17 mouse cellular contexts compared by ENCODE assay signal in the genomic region with DNA sequence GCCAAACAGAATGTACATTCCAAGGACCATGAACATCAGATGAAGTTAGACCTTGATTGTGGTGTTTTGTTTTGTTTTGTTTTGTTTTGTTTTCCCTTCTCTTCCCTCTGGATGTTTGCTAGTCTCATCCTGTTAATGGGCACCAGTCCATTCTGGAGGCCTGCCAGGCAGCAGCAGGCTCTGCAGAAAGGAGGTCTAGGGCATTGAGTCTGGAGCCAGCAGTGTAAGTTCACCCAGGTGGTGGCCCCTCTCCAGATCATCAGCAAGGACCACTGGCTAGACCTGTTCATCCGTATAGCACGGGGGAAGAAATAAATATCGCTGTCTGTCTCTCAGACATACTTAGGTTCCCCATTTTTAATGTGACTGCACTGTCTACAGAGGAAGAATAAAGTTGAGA. TPM values are rescaled to one million over a fixed set of nuclear protein-coding genes. Genes with fewer than 3 reads are reported as not detected.
DNase-seq lines count a peak whose midpoint lies in the region.
"Had no signal": no experiment of that assay in that cellular context is flagged by ENCODE, and none has a peak within 500 bp of the region (broad histone marks: within the 10 kb centered on the region; RNA-seq: fewer than 3 reads in every experiment).

No protein-coding gene starts in this region.

- no peak overlapping the region for H3K4me3 ChIP-seq in forebrain, embryonic 10.5 days
- H3K4me3 ChIP-seq: heart, embryonic 13.5 days; limb, embryonic 10.5 days; liver, embryonic 13.5 days; midbrain, embryonic 13.5 days had no signal

- H3K9me3 ChIP-seq in forebrain, embryonic 10.5 days: no peaks in the 10 kb centered on the region
- H3K9me3 ChIP-seq: heart, embryonic 13.5 days; limb, embryonic 10.5 days; liver, embryonic 13.5 days; midbrain, embryonic 13.5 days had no signal

- DNase-seq in adrenal gland, postnatal 10 days: peak; percentile 48
- DNase-seq in adrenal gland, adult 18-20 months (ENCODE audit: low spot score in 2 of 2): no peak
- peak; percentile 10 to 12 for DNase-seq in heart, postnatal 10 days
- no peak for DNase-seq in heart, adult 11 months
- DNase-seq in left cerebral cortex, postnatal 4 days: peak; percentile 94
- DNase-seq in left cerebral cortex, adult 9 months (ENCODE audit: low spot score in 2 of 2): no peak
- DNase-seq in cerebellum, adult 8-10 months: peak; percentile 9
- DNase-seq in forebrain, embryonic 10.5 days (ENCODE audit: extremely low spot score, low spot score): no peak
- DNase-seq: liver, embryonic 13.5 days; thymus, postnatal 36 days had no signal

- WGBS in forebrain, embryonic 10.5 days: 94% methylated on average over 3 of the region's 3 CpGs

- H3K27ac ChIP-seq in forebrain, embryonic 10.5 days: no peak overlapping the region
- H3K27ac ChIP-seq: heart, embryonic 13.5 days; kidney, postnatal 0 days; limb, embryonic 10.5 days; liver, embryonic 13.5 days; macrophage; midbrain, embryonic 13.5 days had no signal

- intact Hi-C loops in heart, postnatal 10 days (cut with DNase I): no loop called here
- intact Hi-C loops in left cerebral cortex, postnatal 4 days (cut with DNase I): no loop called here

- H3K4me1 ChIP-seq in forebrain, embryonic 10.5 days: peaks cover 5% of the 10 kb centered on the region; the same call in 1 of the 2 replicates
- H3K4me1 ChIP-seq: heart, embryonic 13.5 days; limb, embryonic 10.5 days had no signal

- H3K27me3 ChIP-seq in forebrain, embryonic 10.5 days (ENCODE audit: poor library complexity, severe bottlenecking): no peaks in the 10 kb centered on the region
- H3K27me3 ChIP-seq: heart, embryonic 13.5 days; liver, embryonic 13.5 days; midbrain, embryonic 13.5 days had no signal

- peaks cover 78% of the 10 kb centered on the region for H3K36me3 ChIP-seq in forebrain, embryonic 10.5 days (replicated peaks)

RNA-seq across cellular contexts. Expression of gene Barhl1, which starts 35.2 kb away (rescaled TPM):
- under 1 TPM; 0.12 to 0.24 TPM for total RNA-seq in adrenal gland, postnatal 10 days (2021)
- not detected for total RNA-seq in adrenal gland, adult 18-20 months (2021)
- total RNA-seq in heart, postnatal 10 days (2021): not detected
- under 1 TPM; 0.20 to 0.34 TPM for total RNA-seq in left cerebral cortex, postnatal 4 days (2021)
- 0.17 and 0.74 TPM in 2 replicates for polyA plus RNA-seq in forebrain, embryonic 10.5 days (2016; fragmentation: Nextera tagmentation; extraction: Ambion mirVana)
- total RNA-seq: gastrocnemius, adult 8-10 months had no signal
- polyA plus RNA-seq: heart, embryonic 13.5 days; intestine, embryonic 14.5 days; kidney, postnatal 0 days; limb, embryonic 10.5 days; liver, embryonic 13.5 days; macrophage had no signal

RNA-seq across cellular contexts. Expression of gene Ddx31, which starts 41.1 kb away (rescaled TPM):
- 1 to 10 TPM; 7.3 to 7.8 TPM for total RNA-seq in adrenal gland, postnatal 10 days (2021)
- total RNA-seq in adrenal gland, adult 18-20 months (2021): 10 to 100 TPM in 1 of 2 experiments, 1 to 10 TPM in 1; 7.6 to 10.4 TPM
- 1 to 10 TPM; 3.9 to 5.0 TPM for total RNA-seq in heart, postnatal 10 days (2021)
- total RNA-seq in left cerebral cortex, postnatal 4 days (2021): 10 to 100 TPM; 13.0 to 13.4 TPM
- 20.9 and 22.9 TPM in 2 replicates for polyA plus RNA-seq in forebrain, embryonic 10.5 days (2016; fragmentation: Nextera tagmentation; extraction: Ambion mirVana)

RNA-seq across cellular contexts. Expression of gene Gtf3c4, which starts 41.1 kb away (rescaled TPM):
- 10 to 100 TPM; 27.9 to 30.4 TPM for total RNA-seq in adrenal gland, postnatal 10 days (2021)
- 10 to 100 TPM; 35.9 to 41.4 TPM for total RNA-seq in adrenal gland, adult 18-20 months (2021)
- total RNA-seq in heart, postnatal 10 days (2021): 10 to 100 TPM; 21.9 to 27.2 TPM
- total RNA-seq in left cerebral cortex, postnatal 4 days (2021): 10 to 100 TPM; 46.9 to 52.2 TPM
- 22.7 and 24.4 TPM in 2 replicates for polyA plus RNA-seq in forebrain, embryonic 10.5 days (2016; fragmentation: Nextera tagmentation; extraction: Ambion mirVana)

Comparison
In these comparisons a context has a peak if more than half of its experiments do, and no peak if none do; other contexts are left out.
1. DNase-seq: peak in adrenal gland, postnatal 10 days (single experiment), heart, postnatal 10 days (2 of 2), left cerebral cortex, postnatal 4 days (single experiment) and cerebellum, adult 8-10 months (single experiment); none in adrenal gland, adult 18-20 months (0 of 2), heart, adult 11 months (single experiment), left cerebral cortex, adult 9 months (0 of 2) and forebrain, embryonic 10.5 days (single experiment).